ENCODE assay signal across 20 mouse cellular contexts in genomic region chr9:61805971-61806370, GRCm38 (mm10).
A peak's percentile ranks its signal among the peaks of the same experiment; 100 is the strongest.
DNase-seq lines count a peak whose midpoint lies in the region; ATAC-seq and TF ChIP-seq lines count a peak whose summit lies in the region.
"Had no signal": no experiment of that assay in that cellular context is flagged by ENCODE, and none has a peak within 500 bp of the region (broad histone marks: within the 10 kb centered on the region; RNA-seq: fewer than 3 reads in every experiment).

No protein-coding gene starts in this region.

- no peak overlapping the region for H3K4me2 ChIP-seq in stomach, postnatal 0 days (replicated peaks; ENCODE audit: low read depth)
- H3K4me2 ChIP-seq: forebrain, embryonic 15.5 days; heart, embryonic 13.5 days; hindbrain, embryonic 15.5 days had no signal

- 95% methylated on average over 2 of the region's 2 CpGs for WGBS in stomach, postnatal 0 days

- H3K9me3 ChIP-seq in stomach, postnatal 0 days (ENCODE audit: control insufficient read depth, low read length): no peaks in the 10 kb centered on the region
- H3K9me3 ChIP-seq: forebrain, embryonic 15.5 days; G1E; heart, embryonic 13.5 days; hindbrain, embryonic 15.5 days had no signal

- 0 out of 2 replicates have a peak, but pooled peaks cover 3% of the 10 kb centered on the region for H3K4me1 ChIP-seq in stomach, postnatal 0 days (replicated peaks; ENCODE audit: control insufficient read depth, insufficient read depth)
- H3K4me1 ChIP-seq: forebrain, embryonic 15.5 days; hindbrain, embryonic 15.5 days had no signal

- no peak overlapping the region for H3K4me3 ChIP-seq in stomach, postnatal 0 days (ENCODE audit: low read depth, low read length)
- H3K4me3 ChIP-seq: forebrain, embryonic 15.5 days; heart, embryonic 13.5 days; hindbrain, embryonic 15.5 days had no signal

- no peak overlapping the region for H3K27ac ChIP-seq in stomach, postnatal 0 days (replicated peaks)
- H3K27ac ChIP-seq: forebrain, embryonic 15.5 days; heart, embryonic 13.5 days; hindbrain, embryonic 15.5 days had no signal

- no peaks in the 10 kb centered on the region for H3K27me3 ChIP-seq in stomach, postnatal 0 days (ENCODE audit: control insufficient read depth, insufficient read depth, low read length)
- H3K27me3 ChIP-seq: forebrain, embryonic 15.5 days had no signal

- peak; percentile 30 for DNase-seq in adrenal gland, adult 2 months
- DNase-seq in adrenal gland, postnatal 4 days (ENCODE audit: low spot score in 2 of 2): no peak
- DNase-seq in cerebellum, postnatal 14 days: peak; percentile 54 to 67
- no peak for DNase-seq in cerebellum, adult 11 months
- DNase-seq in left cerebral cortex, postnatal 4 days: peak; percentile 71
- no peak for DNase-seq in left cerebral cortex, adult 9 months (ENCODE audit: low spot score in 2 of 2)
- peak; percentile 63 for DNase-seq in adipocyte (ENCODE audit: low spot score)
- DNase-seq in stomach, postnatal 0 days (ENCODE audit: low spot score): no peak
- DNase-seq: B cell, adult 2 months; cerebellum, adult 18-20 months; cerebellum, postnatal 36 days; gastrocnemius, postnatal 36 days; heart, adult 11 months; heart, postnatal 36 days had no signal

- no peaks in the 10 kb centered on the region for H3K36me3 ChIP-seq in stomach, postnatal 0 days (ENCODE audit: control insufficient read depth, insufficient read depth, low read length)
- H3K36me3 ChIP-seq: forebrain, embryonic 15.5 days; G1E; heart, embryonic 13.5 days; hindbrain, embryonic 15.5 days had no signal

- no peak for TF ChIP-seq CTCF in stomach, postnatal 0 days (IDR thresholded peaks at IDR 0.05; ENCODE audit: low read depth)

- no peak for ATAC-seq in stomach, postnatal 0 days (ENCODE audit: low FRiP score, low TSS enrichment)
- ATAC-seq: CD4-positive, CD25-positive, alpha-beta regulatory T cell, adult 4 months; forebrain, embryonic 15.5 days; intestine, embryonic 16.5 days had no signal

- intact Hi-C loops in left cerebral cortex, postnatal 4 days (cut with DNase I): no loop called here

- no peak for TF ChIP-seq EP300 in stomach, postnatal 0 days (optimal IDR thresholded peaks at IDR 0.05)

- no peak overlapping the region for H3K9ac ChIP-seq in stomach, postnatal 0 days (ENCODE audit: low read length)
- H3K9ac ChIP-seq: forebrain, embryonic 15.5 days; heart, embryonic 13.5 days; hindbrain, embryonic 15.5 days had no signal

Comparison
In these comparisons a context has a peak if more than half of its experiments do, and no peak if none do; other contexts are left out.
1. DNase-seq: peak in adrenal gland, adult 2 months (single experiment), cerebellum, postnatal 14 days (2 of 2), left cerebral cortex, postnatal 4 days (single experiment) and adipocyte (single experiment); none in adrenal gland, postnatal 4 days (0 of 2), cerebellum, adult 11 months (single experiment), left cerebral cortex, adult 9 months (0 of 2) and stomach, postnatal 0 days (single experiment).